Comparison of ENCODE assay signal across 23 mouse cellular contexts in genomic region chr5:31015913-31016312, GRCm38 (mm10). TPM values are rescaled to one million over a fixed set of nuclear protein-coding genes. Genes with fewer than 3 reads are reported as not detected.
"Had no signal": no experiment of that assay in that cellular context is flagged by ENCODE, and none has a peak within 500 bp of the region (broad histone marks: within the 10 kb centered on the region; RNA-seq: fewer than 3 reads in every experiment).

No protein-coding gene starts in this region.

- H3K27me3 ChIP-seq: limb, embryonic 13.5 days; liver, embryonic 12.5 days; liver, embryonic 15.5 days; lung, embryonic 15.5 days; midbrain, embryonic 13.5 days; neural tube, embryonic 13.5 days had no signal

- DNase-seq: kidney, postnatal 14 days; kidney, postnatal 4 days; liver; lung, adult 18-20 months; lung, postnatal 10 days; lung, postnatal 36 days; retina, postnatal 1 day; right cerebral cortex, postnatal 25 days; thymus, adult 18-20 months; thymus, postnatal 36 days had no signal

- ATAC-seq: liver, embryonic 12.5 days; midbrain, embryonic 13.5 days; midbrain, embryonic 16.5 days had no signal

- H3K9me3 ChIP-seq: limb, embryonic 10.5 days; limb, embryonic 13.5 days; liver, embryonic 12.5 days; liver, embryonic 15.5 days; lung, embryonic 15.5 days; midbrain, embryonic 10.5 days; midbrain, embryonic 13.5 days; neural tube, embryonic 13.5 days had no signal

- H3K27ac ChIP-seq: limb, embryonic 10.5 days; limb, embryonic 13.5 days; liver, embryonic 12.5 days; liver, embryonic 15.5 days; lung, embryonic 15.5 days; midbrain, embryonic 10.5 days; midbrain, embryonic 13.5 days; neural tube, embryonic 13.5 days had no signal

- H3K36me3 ChIP-seq: limb, embryonic 10.5 days; limb, embryonic 13.5 days; liver, embryonic 12.5 days; liver, embryonic 15.5 days; lung, embryonic 15.5 days; midbrain, embryonic 10.5 days; midbrain, embryonic 13.5 days; neural tube, embryonic 13.5 days had no signal

- H3K4me3 ChIP-seq: limb, embryonic 10.5 days; limb, embryonic 13.5 days; liver, embryonic 12.5 days; liver, embryonic 15.5 days; lung, embryonic 15.5 days; megakaryocyte, embryonic 14.5 days; midbrain, embryonic 10.5 days; midbrain, embryonic 13.5 days; myocyte; neural tube, embryonic 13.5 days had no signal

- H3K9ac ChIP-seq: limb, embryonic 13.5 days; liver, embryonic 12.5 days; liver, embryonic 15.5 days; lung, embryonic 15.5 days; midbrain, embryonic 13.5 days; neural tube, embryonic 13.5 days had no signal

- H3K4me2 ChIP-seq: limb, embryonic 13.5 days; liver, embryonic 12.5 days; liver, embryonic 15.5 days; lung, embryonic 15.5 days; midbrain, embryonic 13.5 days; neural tube, embryonic 13.5 days had no signal

- H3K4me1 ChIP-seq: limb, embryonic 10.5 days; limb, embryonic 13.5 days; liver, embryonic 12.5 days; liver, embryonic 15.5 days; lung, embryonic 15.5 days; midbrain, embryonic 10.5 days; midbrain, embryonic 13.5 days; neural tube, embryonic 13.5 days had no signal

RNA-seq across cellular contexts. Expression of gene Tcf23, which starts 47.5 kb away (rescaled TPM):
- total RNA-seq: monocyte, adult 5-6 weeks; neutrophil, adult 5-6 weeks had no signal
- polyA plus RNA-seq: limb, embryonic 10.5 days; limb, embryonic 13.5 days; midbrain, embryonic 13.5 days; midbrain, embryonic 16.5 days; neural tube, embryonic 13.5 days had no signal
